Mouse (Mus musculus) CH12F3 (cell line): ENCODE measurements around the gene Mkln1.

ENCODE experiments used
- in situ Hi-C: fragments of 300-500 bp; cut with MboI; formaldehyde crosslinking; loops from 2 replicates; pipeline ENCODE4 v1.14.3; 2020; ENCODE audit warnings: low sequenced_read_pairs

Gene Mkln1

DNA sequence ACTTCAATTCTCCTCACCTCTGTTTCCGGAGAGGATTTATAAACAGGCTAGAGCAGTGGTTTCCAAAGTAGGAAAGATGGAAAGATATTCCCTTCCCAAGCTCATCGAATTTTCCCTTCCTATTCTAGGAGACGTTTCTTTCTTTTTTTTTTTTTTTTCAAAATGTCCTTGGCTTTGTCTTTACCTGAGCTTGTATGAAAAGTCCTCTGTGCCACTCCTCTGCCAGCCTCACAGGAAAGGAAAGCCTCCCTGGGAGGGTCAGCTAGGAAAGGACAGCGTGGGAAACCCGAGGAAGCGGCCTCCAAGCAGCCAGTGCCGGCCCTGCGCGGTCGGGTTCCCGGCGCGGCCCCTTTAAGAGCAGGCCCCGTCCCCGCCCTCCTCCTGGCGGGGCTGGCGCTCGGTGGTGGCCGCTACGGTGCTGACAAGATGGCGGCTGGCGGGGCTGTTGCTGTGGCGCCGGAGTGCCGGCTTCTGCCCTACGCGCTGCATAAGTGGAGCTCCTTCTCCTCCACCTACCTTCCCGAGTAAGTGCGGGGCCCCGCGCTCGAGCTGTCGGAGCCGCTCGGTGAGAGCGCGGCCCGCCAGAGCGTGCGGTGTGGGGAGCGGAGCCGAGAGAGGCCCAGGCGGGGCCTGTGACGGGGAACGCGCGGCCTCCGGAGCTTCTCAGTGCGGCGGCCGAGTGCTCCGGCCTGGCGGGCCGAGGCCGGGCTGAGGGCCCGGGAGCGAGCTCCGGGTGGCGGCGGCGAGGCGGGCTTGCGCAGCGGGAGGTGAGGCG lies at the start of gene Mkln1:
Gene Mkln1, plus strand, starts transcription at position 305 of the 775 bp plus-strand sequence.
- in situ Hi-C loops, result no loop called here

DNA sequence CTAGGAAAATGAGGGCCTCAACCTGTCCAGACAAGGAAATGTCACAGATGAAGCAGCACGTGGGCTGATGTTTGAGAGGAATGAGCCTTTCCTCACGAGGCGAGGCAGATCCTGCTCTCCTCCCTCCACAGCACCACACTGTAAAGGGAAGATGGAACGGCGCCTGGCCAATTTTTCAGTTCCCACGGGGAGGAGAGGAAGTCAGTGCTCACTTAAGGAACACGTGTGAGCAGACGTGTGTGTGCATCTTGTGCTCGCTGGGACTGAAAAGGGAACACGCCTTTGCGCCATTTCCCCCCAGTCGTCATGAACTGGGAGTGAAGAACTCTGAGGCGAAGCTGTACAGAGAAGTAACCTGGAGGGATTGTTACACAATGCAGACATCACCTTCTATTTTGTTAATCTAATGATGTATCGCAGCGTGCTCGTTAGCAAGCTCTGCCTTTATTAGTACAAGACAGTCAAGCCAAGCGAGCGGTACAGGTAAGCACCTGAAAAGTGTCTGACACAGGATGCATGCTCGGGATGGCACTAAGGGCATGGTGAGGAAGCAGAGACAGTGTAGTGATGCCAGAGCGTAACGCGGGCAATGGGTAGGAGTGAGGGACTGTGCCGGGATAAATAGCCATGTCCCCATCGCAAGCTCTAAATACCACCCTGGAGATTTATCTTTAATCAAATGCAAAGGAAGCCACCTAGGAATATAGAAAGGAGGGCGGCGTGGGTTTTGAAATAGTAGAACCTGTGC lies 41.9 kb upstream of the Mkln1 start:
- in situ Hi-C loops, result no loop called here

DNA sequence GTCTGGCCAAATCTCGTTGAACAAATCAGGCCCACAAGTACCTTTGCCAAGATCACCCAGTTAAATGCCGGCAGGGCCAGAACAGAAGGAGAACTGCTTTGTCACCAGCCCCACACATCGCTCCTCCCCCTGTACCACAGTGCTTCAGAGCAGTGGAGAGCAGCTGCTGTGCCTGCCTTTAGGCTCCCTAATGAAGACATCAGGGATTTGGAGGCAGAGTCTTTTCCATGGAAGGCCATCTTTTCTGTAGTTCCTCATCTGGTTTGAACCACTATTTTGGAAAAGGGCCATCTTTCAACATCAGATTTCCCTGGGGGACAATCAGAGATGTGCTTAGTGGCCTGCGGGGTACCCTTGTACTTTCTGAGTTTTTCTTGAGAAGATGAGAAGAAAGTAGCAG lies 41.2 kb upstream of the Mkln1 start:
- in situ Hi-C loops, result no loop called here

DNA sequence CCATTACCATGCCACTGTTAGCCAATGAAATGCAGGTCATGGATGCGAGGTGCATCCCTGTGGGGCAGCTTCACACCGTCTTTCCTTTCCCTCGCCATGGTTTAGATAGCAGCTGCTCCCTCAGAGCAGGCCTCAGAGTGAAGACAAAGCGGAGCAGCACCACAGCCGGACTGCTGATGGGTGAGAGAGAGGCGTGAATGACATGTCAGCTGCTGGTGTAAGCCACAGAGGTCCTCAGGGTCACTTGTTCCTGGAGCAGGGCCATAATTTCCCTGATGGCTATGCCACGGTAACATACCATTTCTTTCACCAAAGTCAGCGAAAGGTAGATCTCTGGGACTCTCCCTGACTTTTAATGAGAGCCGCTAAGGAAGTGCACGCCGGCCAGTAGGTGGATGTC lies 35.9 kb upstream of the Mkln1 start:
- in situ Hi-C loops, result no loop called here

DNA sequence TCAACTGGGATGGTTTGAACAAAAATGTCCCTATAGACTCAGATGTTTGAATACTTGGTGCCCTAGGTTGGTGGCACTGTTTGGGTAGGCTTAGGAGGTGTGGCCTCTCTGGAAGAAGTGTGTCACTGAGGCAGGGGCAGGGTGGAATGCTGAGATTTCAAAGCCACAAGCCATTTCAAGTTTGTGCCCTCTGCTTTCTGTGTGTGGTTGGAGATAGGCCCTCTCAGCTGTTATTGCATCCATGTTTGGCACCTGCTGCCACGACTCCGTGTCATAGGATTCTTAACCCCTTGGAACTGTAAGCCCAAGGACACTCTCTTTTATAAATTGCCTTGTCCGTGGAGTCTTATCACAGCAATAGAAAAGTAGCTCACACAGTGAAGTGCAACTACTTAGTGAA lies 34.1 kb upstream of the Mkln1 start:
- in situ Hi-C loops, result no loop called here

DNA sequence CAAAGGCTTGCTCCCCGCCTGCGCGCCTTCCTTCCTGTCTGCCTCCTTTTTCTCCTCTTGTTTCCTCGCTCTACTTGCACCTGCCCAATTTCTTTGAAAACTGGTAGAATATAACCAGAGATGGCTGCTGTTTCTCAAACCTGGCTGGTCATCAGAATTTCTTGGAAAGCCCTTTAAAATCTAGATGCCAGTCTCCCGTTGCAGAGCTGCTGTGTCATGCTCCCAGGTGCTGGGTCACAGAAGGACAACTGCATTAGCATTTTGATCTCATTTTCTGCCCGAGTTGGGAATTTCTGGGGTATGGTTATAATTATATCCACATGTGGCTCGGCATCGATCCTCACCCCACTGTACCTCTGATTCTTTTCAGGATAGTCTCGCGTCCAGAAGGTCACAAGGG lies 30.6 kb upstream of the Mkln1 start:
- in situ Hi-C loops, result no loop called here

DNA sequence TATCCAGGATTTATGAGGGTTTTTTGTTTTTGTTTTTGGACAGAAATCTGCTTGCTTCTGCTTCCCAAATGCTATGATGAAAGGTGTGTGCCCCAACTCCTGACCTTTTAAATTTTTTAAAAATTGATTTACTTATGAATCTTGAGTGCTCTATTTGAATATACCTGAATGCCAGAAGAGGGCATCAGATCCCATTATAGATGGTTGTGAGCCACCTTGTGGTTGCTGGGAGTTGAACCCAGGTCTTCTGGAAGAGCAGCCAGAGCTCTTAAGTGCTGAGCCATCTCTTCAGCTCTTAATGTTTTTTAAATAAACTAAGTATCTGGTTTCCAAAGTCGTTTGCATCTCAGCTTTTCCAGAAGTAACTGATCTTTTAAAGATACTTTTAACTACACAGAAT lies 30.0 kb upstream of the Mkln1 start:
- in situ Hi-C loops, result no loop called here

DNA sequence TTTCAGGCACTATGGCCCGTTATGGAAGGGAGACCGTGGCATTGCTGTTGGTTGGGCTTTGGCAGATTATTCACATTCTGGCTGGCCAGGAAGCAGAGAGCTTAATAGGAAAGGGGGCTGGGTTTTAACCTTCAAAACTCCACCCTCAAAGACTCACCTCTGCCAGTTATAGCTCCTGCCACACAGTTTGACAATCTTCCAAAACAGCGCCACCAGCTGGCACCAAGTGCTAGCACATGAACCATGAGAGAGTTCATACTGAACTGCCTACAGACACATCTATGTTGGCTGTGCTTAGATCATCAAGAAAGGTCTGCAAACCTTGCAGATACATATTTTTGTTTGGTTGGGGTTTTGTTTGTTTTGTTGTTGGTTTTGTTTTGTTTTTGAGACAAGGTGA lies 28.7 kb upstream of the Mkln1 start:
- in situ Hi-C loops, result no loop called here

DNA sequence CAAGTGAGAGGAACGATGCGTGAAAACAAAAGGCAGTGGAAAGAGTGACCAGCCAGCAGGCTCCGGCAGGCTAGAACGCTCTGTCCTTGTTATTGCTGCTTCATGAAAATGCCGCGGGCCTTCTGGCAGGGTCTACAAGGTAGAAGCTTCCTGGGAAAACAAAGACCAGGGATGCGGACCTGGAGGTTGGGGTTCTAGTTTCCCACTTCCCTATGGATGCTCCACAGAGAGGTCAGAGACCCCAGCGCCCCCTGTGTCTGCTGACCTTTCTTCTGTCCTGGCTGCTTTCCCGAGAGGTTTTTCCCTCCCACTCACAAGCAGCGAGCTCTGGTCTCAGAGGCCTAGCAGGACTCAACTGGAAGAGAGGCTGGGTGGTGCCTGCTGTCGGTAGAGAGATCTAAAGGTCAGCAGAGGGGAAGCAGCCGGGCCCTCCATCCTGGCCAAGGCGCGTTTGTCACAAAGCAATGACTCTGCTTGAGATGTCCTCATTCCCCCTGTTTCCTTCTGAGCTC lies 27.9 kb upstream of the Mkln1 start:
- in situ Hi-C loops, result no loop called here

DNA sequence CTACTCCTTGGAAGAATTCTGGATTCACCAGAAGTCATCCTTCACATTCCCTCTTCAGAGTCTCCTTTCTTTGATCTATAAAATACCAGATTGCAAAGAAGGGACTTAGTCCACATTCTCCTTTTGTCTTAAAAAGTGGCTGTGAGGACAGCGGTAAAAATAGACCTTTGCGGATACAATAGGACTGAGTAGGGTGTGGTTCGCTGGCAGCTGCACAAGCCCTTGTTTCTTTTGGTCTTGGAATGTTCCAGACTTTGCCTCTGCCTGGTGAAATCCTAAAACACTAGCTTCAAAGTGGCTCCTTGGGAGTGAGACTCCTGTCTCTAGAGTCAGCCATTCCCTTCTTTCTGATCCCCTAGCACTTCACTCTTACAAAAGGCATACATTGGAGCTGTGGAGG lies 27.4 kb upstream of the Mkln1 start:
- in situ Hi-C loops, result no loop called here

DNA sequence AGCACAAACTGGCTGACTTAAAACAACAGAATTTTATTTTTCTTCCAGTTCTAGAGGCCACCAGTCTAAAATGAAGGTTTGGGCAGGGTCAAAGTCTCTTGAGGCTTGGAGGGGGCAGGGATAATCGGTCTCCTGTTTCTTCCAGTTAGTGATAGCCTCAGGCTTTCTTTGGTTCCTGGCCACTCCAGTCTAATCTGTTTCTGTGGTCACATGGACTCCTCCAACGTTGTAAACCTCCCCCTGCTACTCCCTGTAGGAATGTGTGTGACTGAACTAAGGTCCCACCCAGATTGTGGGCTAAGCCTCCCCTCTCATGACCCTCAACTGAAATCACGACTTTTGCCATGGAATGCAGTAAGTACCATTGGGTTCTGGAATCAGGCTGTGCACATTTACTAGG lies 25.9 kb upstream of the Mkln1 start:
- in situ Hi-C loops, result no loop called here

DNA sequence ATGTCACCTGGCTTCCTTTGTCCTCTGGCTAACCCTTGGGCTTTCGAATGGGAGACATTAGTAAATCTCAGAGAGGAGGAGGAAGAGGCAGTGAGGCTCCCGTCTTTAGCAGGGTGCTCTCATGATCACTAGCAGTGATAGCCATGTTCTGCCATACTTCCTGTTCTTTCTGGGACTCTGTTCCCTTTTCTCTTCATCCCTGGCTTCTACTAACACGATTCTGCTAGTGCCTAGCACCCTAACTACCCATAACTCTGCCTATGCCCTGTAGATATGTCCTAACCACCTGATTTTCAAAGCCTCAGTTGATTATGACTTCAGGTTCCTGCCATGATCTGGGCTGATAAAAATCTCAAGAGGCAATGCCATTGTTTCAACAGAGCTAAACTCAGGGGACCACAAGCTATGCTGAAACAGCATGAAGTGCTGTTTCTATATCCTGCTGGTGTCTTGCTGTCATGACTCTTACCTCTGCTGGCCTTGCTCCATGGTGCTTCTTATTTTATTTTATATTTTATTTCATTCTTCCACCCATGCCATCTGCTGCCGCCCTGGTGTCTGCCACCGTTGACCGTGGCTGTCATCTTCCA lies 25.4 kb upstream of the Mkln1 start:
- in situ Hi-C loops, result no loop called here

DNA sequence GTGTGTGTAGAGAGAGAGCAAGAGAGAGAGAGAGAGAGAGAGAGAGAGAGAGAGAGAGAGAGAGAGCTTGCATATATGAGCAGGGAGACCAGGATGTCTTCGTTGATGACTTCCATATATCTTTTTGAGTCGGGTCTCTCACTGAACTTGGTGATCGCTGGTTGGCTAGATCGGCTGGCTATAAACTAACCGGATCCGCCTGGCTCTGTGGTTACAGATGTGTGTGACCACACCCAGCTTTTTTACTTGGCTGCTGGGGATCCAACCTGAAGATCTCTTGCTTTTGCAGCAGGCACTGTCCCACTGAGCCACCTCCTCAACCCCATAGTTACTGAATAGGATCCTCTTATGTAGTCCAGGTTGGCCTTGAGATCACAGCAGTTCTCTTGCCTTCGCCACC lies 15.5 kb upstream of the Mkln1 start:
- in situ Hi-C loops, result no loop called here

DNA sequence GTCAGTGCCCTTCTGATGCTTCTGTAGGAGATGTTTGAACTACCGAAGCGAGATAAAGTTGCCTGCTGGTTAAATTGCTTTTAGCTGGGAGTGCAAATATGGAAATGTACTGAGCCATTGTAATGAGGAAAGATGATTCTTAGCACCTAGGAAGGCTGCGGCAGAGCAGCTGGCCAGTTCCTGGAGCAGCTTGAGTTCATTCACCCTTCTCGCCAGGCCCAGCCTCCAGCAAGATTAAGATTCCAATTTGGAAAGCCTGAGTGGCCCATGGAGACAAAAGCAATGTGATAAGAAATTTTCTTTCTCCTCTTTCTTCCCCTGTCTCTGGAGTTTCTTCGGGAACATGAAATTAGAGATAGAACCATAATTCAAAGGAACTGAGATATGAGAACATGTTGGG lies 13.7 kb upstream of the Mkln1 start:
- in situ Hi-C loops, result no loop called here

DNA sequence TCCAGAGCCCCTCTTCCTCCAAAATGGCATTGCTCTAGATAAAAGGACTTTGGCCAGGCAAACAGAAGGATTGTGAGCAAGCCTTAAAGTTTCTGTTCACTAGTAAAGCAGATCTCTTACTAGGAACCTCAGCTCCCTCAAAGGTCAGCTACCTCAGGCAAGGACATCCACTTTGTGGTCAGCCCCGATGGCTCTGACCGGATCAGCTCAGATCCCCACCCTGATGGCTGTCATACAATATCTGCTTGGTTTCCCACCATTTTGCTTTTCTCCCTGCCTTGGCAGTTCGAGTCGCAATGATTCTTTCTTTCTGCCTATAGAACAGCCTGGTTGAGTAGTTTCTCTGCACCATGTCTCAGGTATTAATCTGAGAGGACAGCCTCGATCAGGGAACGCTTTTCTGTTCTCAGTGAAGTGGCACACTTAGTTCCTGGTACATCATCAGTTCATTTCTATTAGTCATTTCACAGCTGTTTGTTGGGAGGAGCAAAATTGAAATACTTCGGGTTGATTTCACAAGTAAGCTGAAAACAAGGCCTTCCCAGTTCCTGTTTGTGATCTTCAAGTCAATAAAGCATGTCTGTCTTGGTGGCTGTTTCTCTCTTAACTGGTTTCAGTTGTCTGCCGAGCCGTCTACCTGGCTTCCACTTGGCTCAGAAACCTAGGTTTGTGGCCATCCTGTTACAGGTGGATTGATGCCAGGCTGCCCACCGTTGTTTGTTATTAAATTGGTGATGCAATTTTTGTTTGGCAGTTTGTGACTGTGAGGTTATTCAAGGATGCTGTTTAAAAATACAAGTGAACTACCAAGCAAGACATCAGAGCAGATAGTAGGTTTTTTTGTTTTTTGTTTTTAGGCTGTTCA lies 13.0 kb upstream of the Mkln1 start:
- in situ Hi-C loops, result no loop called here

DNA sequence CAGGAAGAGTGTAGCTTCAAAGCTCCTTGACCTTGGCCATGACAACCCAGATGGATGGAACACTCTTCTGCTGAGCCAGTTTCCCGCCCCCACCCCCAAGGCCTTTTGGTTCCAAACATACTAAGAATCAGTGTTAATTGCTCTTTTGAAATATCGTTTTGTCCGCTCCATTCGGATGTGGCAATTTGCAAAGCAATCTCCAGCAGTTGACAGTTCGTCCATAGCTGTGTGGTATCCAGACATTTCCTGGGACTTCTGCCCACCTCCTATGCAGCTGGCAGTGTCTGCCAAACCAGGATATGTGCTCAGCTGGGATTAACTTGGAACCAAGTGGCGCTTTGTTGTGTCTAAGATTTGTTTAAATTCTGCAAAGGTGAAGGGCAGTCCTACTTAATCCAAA lies 8.8 kb upstream of the Mkln1 start:
- in situ Hi-C loops, result no loop called here

DNA sequence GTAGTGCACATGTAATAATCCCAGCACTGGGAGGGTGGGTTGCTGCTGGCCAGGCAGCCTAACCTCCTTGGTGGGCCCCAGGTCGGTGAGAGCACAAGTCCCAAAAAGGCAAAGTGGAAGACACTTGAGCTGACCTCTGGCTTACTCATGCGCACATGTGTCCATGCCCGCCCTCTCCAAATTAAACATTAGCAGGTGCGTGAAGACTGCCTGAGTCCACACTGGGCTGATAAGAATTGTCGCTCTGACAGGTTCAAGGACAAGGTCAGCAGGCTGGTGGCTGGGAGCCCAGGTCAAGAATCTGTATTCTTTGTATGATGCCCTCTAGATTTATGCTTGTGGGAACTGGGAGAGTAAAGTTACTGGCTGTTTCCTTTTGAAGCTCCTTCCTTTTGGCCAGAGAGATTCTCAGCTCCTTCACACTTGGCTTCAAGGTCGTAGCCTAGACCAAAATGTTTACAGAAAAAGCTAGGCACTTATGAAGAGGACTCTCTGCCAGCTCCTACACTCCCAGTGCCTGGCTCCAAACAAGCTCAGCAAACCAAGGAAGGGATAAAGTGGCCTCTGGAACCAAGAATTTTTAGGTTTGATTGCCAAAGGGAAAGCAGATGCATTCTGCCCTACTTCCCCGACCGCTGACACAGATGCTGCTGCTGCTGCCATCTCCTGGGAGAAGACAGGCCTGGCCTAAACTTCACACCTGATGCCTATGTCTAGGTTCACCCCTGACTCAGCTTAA lies 8.1 kb upstream of the Mkln1 start:
- in situ Hi-C loops, result no loop called here

DNA sequence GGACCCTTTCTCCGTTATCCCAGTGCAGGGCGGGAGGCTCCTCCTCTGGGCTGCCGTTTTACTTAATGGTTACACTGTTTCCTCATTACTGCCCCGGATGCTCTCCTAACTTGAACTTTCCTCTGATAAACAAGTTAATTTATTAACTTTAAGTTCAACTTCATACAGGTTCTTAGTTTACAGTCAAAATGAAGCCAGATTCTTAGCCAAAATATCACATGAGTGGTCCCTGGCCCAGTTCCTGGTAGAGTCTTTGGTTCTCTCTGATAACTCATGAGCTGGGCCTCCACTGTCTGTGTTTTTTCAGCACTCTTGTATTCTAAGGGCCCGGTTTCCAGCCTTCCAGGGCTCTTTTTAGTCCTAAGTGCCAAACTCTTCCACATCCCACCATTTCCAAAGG lies 5.7 kb upstream of the Mkln1 start:
- in situ Hi-C loops, result no loop called here

DNA sequence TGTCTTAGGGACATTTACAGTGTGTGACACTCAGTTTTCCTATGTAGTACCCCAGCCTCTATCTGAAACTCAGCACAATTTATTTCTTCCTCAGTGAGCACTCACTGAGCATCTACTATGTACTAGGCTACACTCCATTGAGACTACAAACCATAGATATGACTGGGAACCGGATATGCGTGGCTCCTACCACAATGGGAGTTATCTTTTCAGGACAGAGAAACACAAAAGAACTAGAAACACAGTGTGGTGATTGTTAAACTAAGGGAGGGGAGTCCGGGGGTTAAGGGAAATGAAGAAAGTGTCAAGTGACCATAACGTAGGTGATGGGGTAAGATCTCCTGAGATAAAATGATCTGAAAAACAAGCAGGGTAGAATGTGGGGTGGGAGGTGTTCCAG lies 2.4 kb upstream of the Mkln1 start:
- in situ Hi-C loops, result no loop called here

DNA sequence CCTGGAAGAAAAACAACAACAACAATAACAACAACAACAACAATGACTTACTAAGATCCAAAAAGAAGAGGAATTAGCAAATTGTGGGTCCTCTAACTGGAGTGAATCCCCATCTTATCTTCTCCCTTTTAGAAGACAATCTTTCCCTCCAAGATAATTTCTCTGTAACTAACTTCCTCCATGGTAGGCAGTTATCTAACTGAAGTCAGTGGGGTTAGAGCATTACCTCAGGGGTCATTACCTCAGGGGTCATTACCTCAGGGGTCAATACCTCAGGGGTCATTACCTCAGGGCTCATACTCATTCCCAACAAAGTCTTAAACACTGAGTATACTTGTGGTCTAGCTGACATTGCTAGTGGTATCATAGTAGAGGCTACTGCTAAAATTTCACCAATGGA lies 1.2 kb upstream of the Mkln1 start:
- in situ Hi-C loops, result no loop called here
